In the genomic region with DNA sequence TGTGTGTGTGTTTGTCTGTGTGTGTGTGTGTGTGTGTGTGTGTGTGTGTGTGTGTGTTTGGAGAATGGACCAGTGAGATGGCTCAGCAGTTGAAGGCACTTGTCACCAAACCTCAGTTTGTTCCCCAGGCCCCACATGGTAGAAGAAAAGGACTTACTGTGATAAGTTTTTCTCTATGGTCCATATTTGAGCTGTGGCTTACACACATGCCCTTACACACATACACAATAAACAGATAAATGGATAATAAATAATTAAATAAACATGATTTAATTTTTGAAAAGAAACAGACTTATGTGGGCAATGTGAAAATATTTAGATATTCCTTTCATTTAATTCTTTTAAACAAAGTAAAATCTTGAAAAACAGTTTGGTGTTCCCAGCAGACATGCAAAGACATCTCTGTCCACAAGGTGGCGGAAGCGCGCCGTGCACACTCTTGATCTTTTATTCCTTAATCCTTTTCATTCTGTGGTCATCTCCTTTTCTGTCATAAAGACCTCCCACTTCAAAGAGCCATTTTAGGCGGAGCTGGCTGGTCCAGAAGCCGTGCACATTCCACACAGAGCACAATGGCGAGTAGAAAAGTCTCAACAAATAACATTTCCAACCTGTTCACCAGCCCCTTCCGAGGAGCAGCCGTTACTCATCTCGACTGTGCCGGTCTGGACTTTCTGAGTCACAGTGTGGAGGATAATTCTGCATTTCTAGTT, we compare ENCODE assay signal across 8 mouse cellular contexts.
DNase-seq lines count a peak whose midpoint lies in the region; ATAC-seq and TF ChIP-seq lines count a peak whose summit lies in the region.

No protein-coding gene starts in this region.

- peak; percentile 90 for TF ChIP-seq RAD21 in MEL (IDR thresholded peaks at IDR 0.05; ENCODE audit: low read depth, low read length)

- H3K9me3 ChIP-seq in MEL (replicated peaks; ENCODE audit: insufficient read depth, low read length), result no peaks in the 10 kb centered on the region
- no peaks in the 10 kb centered on the region for H3K9me3 ChIP-seq in forebrain, embryonic 16.5 days (ENCODE audit: control insufficient read depth, low read length)
- no peaks in the 10 kb centered on the region for H3K9me3 ChIP-seq in hindbrain, embryonic 13.5 days
- H3K9me3 ChIP-seq in lung, embryonic 16.5 days (ENCODE audit: control insufficient read depth, low read length), result no peaks in the 10 kb centered on the region

- H3K36me3 ChIP-seq in MEL (ENCODE audit: control insufficient read depth in 1 of 2, insufficient read depth in 2 of 2, low read length in 2 of 2), result no peaks in the 10 kb centered on the region
- no peaks in the 10 kb centered on the region for H3K36me3 ChIP-seq in forebrain, embryonic 16.5 days (ENCODE audit: control insufficient read depth, insufficient read depth)
- no peaks in the 10 kb centered on the region for H3K36me3 ChIP-seq in hindbrain, embryonic 13.5 days
- no peaks in the 10 kb centered on the region for H3K36me3 ChIP-seq in lung, embryonic 16.5 days (ENCODE audit: control insufficient read depth, insufficient read depth, low read length)

- no peaks in the 10 kb centered on the region; a peak in 1 of 4 replicates for H3K4me1 ChIP-seq in MEL (ENCODE audit: control insufficient read depth in 1 of 2, insufficient read depth in 2 of 2, low read length in 2 of 2)
- H3K4me1 ChIP-seq in forebrain, embryonic 16.5 days (replicated peaks; ENCODE audit: control insufficient read depth, insufficient read depth, low read length), result no peaks in the 10 kb centered on the region
- 0 out of 2 replicates have a peak, but pooled peaks cover 4% of the 10 kb centered on the region for H3K4me1 ChIP-seq in hindbrain, embryonic 13.5 days (replicated peaks)
- H3K4me1 ChIP-seq in lung, embryonic 16.5 days (replicated peaks; ENCODE audit: control insufficient read depth, insufficient read depth, low read length), result no peaks in the 10 kb centered on the region

- H3K27me3 ChIP-seq in MEL (ENCODE audit: control insufficient read depth in 1 of 2, insufficient read depth in 2 of 2, low read length in 2 of 2), result no peaks in the 10 kb centered on the region
- H3K27me3 ChIP-seq in forebrain, embryonic 16.5 days (replicated peaks; ENCODE audit: control insufficient read depth, insufficient read depth, low read length), result no peaks in the 10 kb centered on the region
- H3K27me3 ChIP-seq in hindbrain, embryonic 13.5 days, result no peaks in the 10 kb centered on the region
- no peaks in the 10 kb centered on the region for H3K27me3 ChIP-seq in lung, embryonic 16.5 days (ENCODE audit: control insufficient read depth, insufficient read depth, low read depth, low read length)

- ATAC-seq in forebrain, embryonic 16.5 days, result peak; percentile 88
- ATAC-seq in hindbrain, embryonic 13.5 days (ENCODE audit: low FRiP score), result peak; percentile 84
- ATAC-seq in lung, embryonic 16.5 days (ENCODE audit: low read depth), result peak; percentile 83

- 2% methylated on average over 11 of the region's 11 CpGs for WGBS in forebrain, embryonic 16.5 days
- WGBS in hindbrain, embryonic 13.5 days, result 16% methylated on average over 11 of the region's 11 CpGs
- WGBS in lung, embryonic 16.5 days, result 7% methylated on average over 11 of the region's 11 CpGs

- no peak overlapping the region for H3K9ac ChIP-seq in MEL (ENCODE audit: control insufficient read depth, low read depth, low read length, poor library complexity, severe bottlenecking)
- H3K9ac ChIP-seq in forebrain, embryonic 16.5 days (replicated peaks; ENCODE audit: low read depth, low read length), result peak overlapping the region; percentile 62
- H3K9ac ChIP-seq in hindbrain, embryonic 13.5 days, result peak overlapping the region; percentile 62
- H3K9ac ChIP-seq in lung, embryonic 16.5 days (ENCODE audit: low read length), result peak overlapping the region; percentile 52

- H3K4me2 ChIP-seq in forebrain, embryonic 16.5 days (ENCODE audit: low read length), result peak overlapping the region; percentile 73
- peak overlapping the region; percentile 58 for H3K4me2 ChIP-seq in hindbrain, embryonic 13.5 days
- H3K4me2 ChIP-seq in lung, embryonic 16.5 days (ENCODE audit: low read depth, low read length), result peak overlapping the region; percentile 64

- H3K79me2 ChIP-seq in MEL (ENCODE audit: control insufficient read depth, insufficient read depth, low read length, poor library complexity), result no peaks in the 10 kb centered on the region

- H3K27ac ChIP-seq in MEL (ENCODE audit: control insufficient read depth, low read depth, low read length), result no peak overlapping the region
- no peak overlapping the region for H3K27ac ChIP-seq in forebrain, embryonic 16.5 days (ENCODE audit: low read length)
- H3K27ac ChIP-seq in hindbrain, embryonic 13.5 days, result no peak overlapping the region
- no peak overlapping the region for H3K27ac ChIP-seq in lung, embryonic 16.5 days (ENCODE audit: low read length)

- TF ChIP-seq CTCF in MEL (IDR thresholded peaks at IDR 0.05 in 2 of 3, conservative IDR thresholded peaks at IDR 0.05 in 1 of 3; ENCODE audit: control insufficient read depth in 1 of 3, insufficient read depth in 1 of 3, low read depth in 2 of 3, low read length in 3 of 3, poor library complexity in 1 of 3, severe bottlenecking in 1 of 3), result peak; percentile 79 to 84 (median 82)

- DNase-seq in MEL (ENCODE audit: low read depth, low spot score), result peak; percentile 57
- peak; percentile 37 for DNase-seq in c-Kit-positive CD71-positive TER-119-positive erythroid progenitor cells, embryonic 14.5 days (ENCODE audit: low spot score)
- peak; percentile 75 to 80 for DNase-seq in layer of hippocampus, postnatal 10 days (ENCODE audit: low spot score in 2 of 2)
- DNase-seq in ovary, postnatal 36 days (ENCODE audit: low spot score), result peak; percentile 53
- DNase-seq in yolk sac, embryonic 10.5 days (ENCODE audit: low spot score), result peak; percentile 21

- TF ChIP-seq POLR2A in MEL (IDR thresholded peaks at IDR 0.05; ENCODE audit: control insufficient read depth in 1 of 2, insufficient read depth in 1 of 2, low read depth in 1 of 2, low read length in 2 of 2, poor library complexity in 1 of 2), result no peak

- TF ChIP-seq EP300 in MEL (IDR thresholded peaks at IDR 0.05; ENCODE audit: low read depth in 1 of 2, low read length in 2 of 2), result no peak

- no peak overlapping the region for H3K4me3 ChIP-seq in MEL (ENCODE audit: control insufficient read depth in 1 of 2, insufficient read depth in 1 of 2, low read depth in 2 of 2, low read length in 2 of 2)
- peak overlapping the region; percentile 44 for H3K4me3 ChIP-seq in forebrain, embryonic 16.5 days (replicated peaks; ENCODE audit: low read length)
- H3K4me3 ChIP-seq in hindbrain, embryonic 13.5 days, result peak overlapping the region; percentile 35
- H3K4me3 ChIP-seq in lung, embryonic 16.5 days (ENCODE audit: low read length), result peak overlapping the region; percentile 45

TF ChIP-seq in MEL, 35 proteins besides CTCF, POLR2A, EP300 and RAD21:
- TF ChIP-seq TBP (IDR thresholded peaks at IDR 0.05; ENCODE audit: low read depth, low read length) (no peak), SMC3 (IDR thresholded peaks at IDR 0.05; ENCODE audit: low read depth, low read length) (peak; percentile 87), ZC3H11A (IDR thresholded peaks at IDR 0.05; ENCODE audit: low read depth, low read length) (peak; percentile 85)

Comparison
In these comparisons a context has a peak if more than half of its experiments do, and no peak if none do; other contexts are left out.
1. DNase-seq: peak in every context shown above with its lines; median percentile 78 in layer of hippocampus, postnatal 10 days; 57 in MEL; 53 in ovary, postnatal 36 days; 37 in c-Kit-positive CD71-positive TER-119-positive erythroid progenitor cells, embryonic 14.5 days; 21 in yolk sac, embryonic 10.5 days.
2. H3K4me3 ChIP-seq: peak in forebrain, embryonic 16.5 days (single experiment), hindbrain, embryonic 13.5 days (single experiment) and lung, embryonic 16.5 days (single experiment); none in MEL (0 of 2).
3. Peak in every context shown above with its lines, with median percentiles within 50 percentile points of each other: ATAC-seq and H3K4me2 ChIP-seq.